Mouse (Mus musculus) neural tube, embryonic 14.5 days (tissue): ENCODE data around the gene Galnt10. TPM values are rescaled to one million over a fixed set of nuclear protein-coding genes. Genes with fewer than 3 reads are reported as not detected.

ENCODE experiments used
- polyA plus RNA-seq: library from polyadenylated mRNA; unstranded; fragments of >200 nt; fragmentation: Nextera tagmentation; extraction: Ambion mirVana; gene quantifications from 2 replicates; pipeline ENCODE4 v1.2.1, GENCODE M21; 2014

The Galnt10 gene
- polyA plus RNA-seq, 1 experiment from 2014 or later = 4.5 TPM

Other genes starting within 250 kb of the Galnt10 start
- 51.3 and 52.1 TPM in 2 replicates for gene Fam114a2, start 126.8 kb upstream of the Galnt10 start, polyA plus RNA-seq
- gene Mfap3, start 126.8 kb upstream of the Galnt10 start, polyA plus RNA-seq = 59.3 and 65.4 TPM in 2 replicates
- 11.7 and 15.8 TPM in 2 replicates for gene Sap30l, start 156.2 kb downstream of the Galnt10 start, polyA plus RNA-seq
- 0.11 and 0.14 TPM in 2 replicates for gene Hand1, start 187.4 kb downstream of the Galnt10 start, polyA plus RNA-seq